Mouse (Mus musculus) gastrocnemius, postnatal 25 days (tissue): ENCODE data around the gene Gm4064. TPM values are rescaled to one million over a fixed set of nuclear protein-coding genes. Genes with fewer than 3 reads are reported as not detected.
"Not testable (repeated sequence)": the region's sequence is repeated elsewhere in the genome, so short reads cannot be mapped to it uniquely, and the experiment has no call there.

ENCODE experiments used
- DNase-seq: peaks from one replicate; pipeline ENCODE4 v3.0.0; 2022
- long read RNA-seq, 2 experiments: library from polyadenylated mRNA; stranded (forward); transcript quantifications; one replicate each; pipeline ENCODE4 v2.0.0; 2021
- total RNA-seq, 2 experiments: library from RNA; stranded (reverse); gene quantifications; 1 replicate in 1 of 2; 2 replicates in 1 of 2; pipeline ENCODE4 v1.2.3; 2021

The Gm4064 gene
- not detected for total RNA-seq
- long read RNA-seq, experiment 1 = 0 reads
- long read RNA-seq, experiment 2 = 0 reads

- not testable (repeated sequence) for DNase-seq
Measured at GRCm38 (mm10) chrY:2796105-2796504, at the start of gene Gm4064. TSS of gene Gm4064 (minus strand) at chrY:2796205.

DNA sequence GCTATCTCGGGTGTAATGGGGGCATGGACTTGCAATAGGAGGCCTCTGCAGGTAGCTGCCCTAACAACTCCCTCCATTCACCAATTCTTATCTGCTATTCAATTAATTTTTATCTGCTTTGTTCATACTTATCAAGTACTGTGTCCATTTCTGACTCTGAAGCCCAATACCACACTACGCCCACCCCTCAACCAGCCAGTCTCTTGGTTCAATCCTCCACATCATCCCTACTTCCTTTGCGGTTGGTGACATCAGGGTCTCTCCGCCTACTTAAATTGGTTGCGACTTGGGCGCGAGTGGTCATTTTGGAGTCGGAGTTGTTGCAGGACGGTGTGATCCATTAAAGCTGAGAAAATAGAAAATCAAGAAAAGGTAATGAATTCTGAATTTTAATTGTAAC is 34.4 kb upstream of the Gm4064 start, which contains the start of the genes Rbmy and Gm10256:
Gene Rbmy (plus strand): TSS at position 301 of the 400 bp plus-strand sequence.
Gene Gm10256 (plus strand): TSS at position 320 of the 400 bp plus-strand sequence.
- not testable (repeated sequence) for DNase-seq

Other genes starting within 250 kb of the Gm4064 start
- gene H2al2c, start 197.1 kb downstream of the Gm4064 start, total RNA-seq = not detected
- not detected for gene Sry, start 132.5 kb downstream of the Gm4064 start, total RNA-seq
- gene H2al2b, start 75.5 kb downstream of the Gm4064 start, total RNA-seq = not detected
- gene Rbmy, start 34.5 kb upstream of the Gm4064 start, total RNA-seq = not detected
- not detected for gene Gm10256, start 34.5 kb upstream of the Gm4064 start, total RNA-seq
- not detected for gene Gm10352, start 104.8 kb upstream of the Gm4064 start, total RNA-seq
- gene Gm29289, start 136.4 kb upstream of the Gm4064 start, total RNA-seq = not detected